Mouse (Mus musculus) liver, adult 2 months (tissue): Measurements from ENCODE around the gene Ugt1a6b. TPM values are rescaled to one million over a fixed set of nuclear protein-coding genes. Genes with fewer than 3 reads are reported as not detected.
A peak's percentile ranks its signal among the peaks of the same experiment; 100 is the strongest.
"Not testable (repeated sequence)": the region's sequence is repeated elsewhere in the genome, so short reads cannot be mapped to it uniquely, and the experiment has no call there.

Experiments
- DNase-seq: peaks from one replicate; pipeline ENCODE4 v3.0.0-alpha.2; 2011; ENCODE audit warnings: low read depth, low spot score; ENCODE audit errors: extremely low read depth
- H3K27ac ChIP-seq: fragments of 200-500 bp; replicated peaks from 2 replicates; pipeline ENCODE4 v1.5.1; 2012; ENCODE audit warnings: low read depth, mild to moderate bottlenecking, control low read depth, inconsistent platforms, low read length; ENCODE audit not compliant: insufficient read depth
- H3K27me3 ChIP-seq: fragments of 200-500 bp; 2 replicates; pipeline ENCODE4 v1.6.1; 2012; ENCODE audit warnings: mild to moderate bottlenecking, moderate library complexity, low read length, inconsistent platforms; ENCODE audit not compliant: control insufficient read depth, insufficient read depth
- H3K36me3 ChIP-seq: fragments of 200-500 bp; 2 replicates; pipeline ENCODE4 v1.6.1; 2012; ENCODE audit warnings: low read length, inconsistent platforms; ENCODE audit not compliant: control insufficient read depth, insufficient read depth
- H3K4me1 ChIP-seq: fragments of 200-500 bp; 2 replicates; pipeline ENCODE4 v1.6.1; 2011; ENCODE audit warnings: low read length; ENCODE audit not compliant: control insufficient read depth, insufficient read depth
- H3K4me3 ChIP-seq: fragments of 200-500 bp; 2 replicates; pipeline ENCODE4 v1.5.1; 2011; ENCODE audit warnings: low read depth, mild to moderate bottlenecking, control low read depth, low read length, moderate library complexity; ENCODE audit not compliant: insufficient read depth
- H3K79me2 ChIP-seq: fragments of 200-500 bp; 2 replicates; pipeline ENCODE4 v1.6.1; 2012; ENCODE audit warnings: inconsistent platforms, mild to moderate bottlenecking, low read length, moderate library complexity; ENCODE audit not compliant: control insufficient read depth, insufficient read depth
- H3K9ac ChIP-seq: fragments of 200-500 bp; 2 replicates; pipeline ENCODE4 v1.6.1; 2012; ENCODE audit warnings: low read depth, mild to moderate bottlenecking, control low read depth, inconsistent platforms, low read length
- CTCF ChIP-seq: fragments of 200-500 bp; IDR thresholded peaks from 2 replicates; pipeline ENCODE4 v1.5.1; 2011; ENCODE audit warnings: low read depth, low read length, control low read depth
- POLR2A ChIP-seq: fragments of 200-500 bp; IDR thresholded peaks from 2 replicates; pipeline ENCODE4 v1.6.1; 2011; ENCODE audit warnings: low read length, control low read depth; ENCODE audit not compliant: insufficient read depth; ENCODE audit errors: extremely low read depth
- WGBS: fragments of 180-500 bp; shearing (Covaris S2); methylation state at CpG from one replicate; pipeline ENCODE4 v1.1.7; 2018; 5-methylcytosine and 5-hydroxymethylcytosine counted together
- polyA plus RNA-seq: library from polyadenylated mRNA; depleted of rRNA; stranded (reverse); fragments of >200 nt; gene quantifications from 2 replicates; pipeline ENCODE4 v1.2.3, GENCODE M21; 2012
- total RNA-seq: library from RNA; depleted of rRNA; stranded (reverse); fragments of >200 nt; gene quantifications from 2 replicates; pipeline ENCODE4 v1.2.3, GENCODE M21; 2014

Gene Ugt1a6b
- total and polyA plus RNA-seq, 2 experiments: 91.0 to 97.1 TPM

GRCm38 (mm10) chr1:88077128-88077527 lies 25.9 kb upstream of the Ugt1a6b start:
- Histone ChIP-seq H3K27me3 (no peaks in the 10 kb centered on the region), H3K4me1 (peaks cover 21% of the 10 kb centered on the region), H3K79me2 (peaks cover 25% of the 10 kb centered on the region; the same call in 1 of the 2 replicates), H3K9ac (no peak overlapping the region), H3K27ac (no peak overlapping the region), H3K4me3 (no peak overlapping the region), H3K36me3 (peaks cover 2% of the 10 kb centered on the region; the same call in 1 of the 2 replicates)
- DNase-seq: no peak
- TF ChIP-seq CTCF (no peak), POLR2A (no peak)
- WGBS: 97% methylated on average over 1 of the region's 1 CpGs

- Histone ChIP-seq H3K79me2 (peaks cover 15% of the 10 kb centered on the region; the same call in 1 of the 2 replicates), H3K4me3 (no peak overlapping the region), H3K4me1 (peaks cover 10% of the 10 kb centered on the region), H3K27me3 (no peaks in the 10 kb centered on the region), H3K27ac (no peak overlapping the region), H3K36me3 (peaks cover 2% of the 10 kb centered on the region; the same call in 1 of the 2 replicates), H3K9ac (no peak overlapping the region)
- TF ChIP-seq CTCF: no peak
- no peak for TF ChIP-seq POLR2A
- 70% methylated on average over 1 of the region's 1 CpGs for WGBS
- DNase-seq: no peak
Observed at GRCm38 (mm10) chr1:88081670-88082069, 21.4 kb upstream of the Ugt1a6b start.

GRCm38 (mm10) chr1:88086125-88086524 lies 16.9 kb upstream of the Ugt1a6b start:
- no peak overlapping the region for H3K9ac ChIP-seq
- peaks cover 6% of the 10 kb centered on the region; the same call in 1 of the 2 replicates for H3K36me3 ChIP-seq
- no peak overlapping the region for H3K27ac ChIP-seq
- H3K4me3 ChIP-seq: no peak overlapping the region
- H3K79me2 ChIP-seq: peaks cover 18% of the 10 kb centered on the region
- DNase-seq: peak; percentile 80
- WGBS: 24% methylated on average over 1 of the region's 1 CpGs
- H3K27me3 ChIP-seq: no peaks in the 10 kb centered on the region
- H3K4me1 ChIP-seq: peaks cover 4% of the 10 kb centered on the region
- TF ChIP-seq CTCF (no peak), POLR2A (no peak)

GRCm38 (mm10) chr1:88087513-88087912 lies 15.5 kb upstream of the Ugt1a6b start, which contains the start of gene Ugt1a8:
Ugt1a8 (plus strand) TSS chr1:88087813.
- H3K27ac ChIP-seq: no peak within 1 kb of the TSS
- no peak within 1 kb of the TSS for H3K4me3 ChIP-seq
- peaks cover 6% of the 10 kb centered on the region; the same call in 1 of the 2 replicates for H3K36me3 ChIP-seq
- H3K4me1 ChIP-seq: peaks cover 4% of the 10 kb centered on the region
- no peak for TF ChIP-seq CTCF
- no peak for TF ChIP-seq POLR2A
- no peak within 1 kb of the TSS for H3K9ac ChIP-seq
- H3K79me2 ChIP-seq: peaks cover 14% of the 10 kb centered on the region
- no peak for DNase-seq
- WGBS: 50% methylated on average over 3 of the region's 3 CpGs
- H3K27me3 ChIP-seq: no peaks in the 10 kb centered on the region

- Histone ChIP-seq H3K36me3 (peaks cover 2% of the 10 kb centered on the region; the same call in 1 of the 2 replicates), H3K9ac (no peak overlapping the region), H3K27me3 (no peaks in the 10 kb centered on the region), H3K4me1 (peaks cover 2% of the 10 kb centered on the region), H3K79me2 (peaks cover 14% of the 10 kb centered on the region), H3K27ac (no peak overlapping the region), H3K4me3 (no peak overlapping the region)
- TF ChIP-seq CTCF (no peak), POLR2A (no peak)
- no peak for DNase-seq
Observed at GRCm38 (mm10) chr1:88092341-88092740, 10.7 kb upstream of the Ugt1a6b start.

GRCm38 (mm10) chr1:88094270-88094676 lies 8.8 kb upstream of the Ugt1a6b start:
- not testable (repeated sequence) for H3K4me1 ChIP-seq, H3K4me3 ChIP-seq, H3K27ac ChIP-seq, H3K27me3 ChIP-seq, H3K9ac ChIP-seq, H3K36me3 ChIP-seq
- peak; percentile 51 for DNase-seq
- WGBS: 74% methylated on average over 3 of the region's 3 CpGs
- peak; percentile 59 for TF ChIP-seq CTCF
- H3K79me2 ChIP-seq: peaks cover 11% of the 10 kb centered on the region; the same call in 1 of the 2 replicates
